Mouse (Mus musculus) liver, embryonic 14.5 days (tissue): ENCODE measurements around the gene Stx11. TPM values are rescaled to one million over a fixed set of nuclear protein-coding genes. Genes with fewer than 3 reads are reported as not detected.

Experiments used
- ATAC-seq: fragments of 200-750 bp; cut with Nextera tagmentation; 2 replicates; pipeline ENCODE4 v1.8.0; 2017; ENCODE audit warnings: moderate number of reproducible peaks, mild to moderate bottlenecking, moderate library complexity; ENCODE audit not compliant: insufficient read depth
- DNase-seq, 3 experiments: peaks; one replicate each; pipeline ENCODE4 v3.0.0-alpha.2; 2012 to 2013; ENCODE audit warnings: low read depth in 3 of 3, low spot score in 3 of 3
- H3K27ac ChIP-seq: fragments of 300-500 bp; sonication (generic); 2 replicates; pipeline ENCODE4 v1.5.1; 2014; ENCODE audit warnings: moderate library complexity, mild to moderate bottlenecking, control low read depth, inconsistent platforms
- H3K27me3 ChIP-seq: fragments of 300-500 bp; sonication (generic); 2 replicates; pipeline ENCODE4 v1.6.1; 2014; ENCODE audit warnings: mild to moderate bottlenecking, low read length, moderate library complexity; ENCODE audit not compliant: control insufficient read depth, insufficient read depth
- H3K36me3 ChIP-seq: fragments of 300-500 bp; sonication (generic); replicated peaks from 2 replicates; pipeline ENCODE4 v1.6.1; 2014; ENCODE audit warnings: low read depth; ENCODE audit not compliant: control insufficient read depth, insufficient read depth
- H3K4me1 ChIP-seq, 2 experiments: fragments of 200-500 bp in 1 of 2; fragments of 300-500 bp in 1 of 2; sonication (generic) in 1 of 2; replicated peaks; 2 replicates each; pipeline ENCODE4 v1.6.1; 2012 to 2014; ENCODE audit warnings: antibody characterized with exemption in 1 of 2, inconsistent platforms in 1 of 2, low read length in 1 of 2; ENCODE audit not compliant: control insufficient read depth in 2 of 2, insufficient read depth in 2 of 2
- H3K4me2 ChIP-seq: fragments of 300-500 bp; sonication (generic); 2 replicates; pipeline ENCODE4 v1.6.1; 2014; ENCODE audit warnings: low read depth, mild to moderate bottlenecking, control low read depth, moderate library complexity
- H3K4me3 ChIP-seq, 2 experiments: fragments of 200-500 bp in 1 of 2; fragments of 300-500 bp in 1 of 2; sonication (generic) in 1 of 2; 2 replicates each; pipeline ENCODE4 v1.5.1; 2012 to 2014; ENCODE audit warnings: low read depth in 2 of 2, low read length in 2 of 2, mild to moderate bottlenecking in 2 of 2, control low read depth in 1 of 2, inconsistent platforms in 1 of 2, moderate library complexity in 1 of 2; ENCODE audit not compliant: insufficient read depth in 1 of 2
- H3K9ac ChIP-seq: fragments of 300-500 bp; sonication (generic); replicated peaks from 2 replicates; pipeline ENCODE4 v1.6.1; 2014; ENCODE audit warnings: mild to moderate bottlenecking, control low read depth, moderate library complexity
- H3K9me3 ChIP-seq: fragments of 300-500 bp; sonication (generic); 2 replicates; pipeline ENCODE4 v1.6.1; 2016; ENCODE audit warnings: low read length, mixed read lengths; ENCODE audit not compliant: control insufficient read depth
- CTCF ChIP-seq: IDR thresholded peaks from 2 replicates; pipeline ENCODE4 v1.5.1; 2016; ENCODE audit warnings: antibody characterized with exemption, low read depth, control low read depth
- EP300 ChIP-seq: IDR thresholded peaks from 2 replicates; pipeline ENCODE4 v1.6.1; 2016; ENCODE audit warnings: antibody characterized with exemption, low read depth
- WGBS: fragments of 180-500 bp; shearing (Covaris S2); extraction: QIAGEN DNeasy Blood & Tissue Kit; methylation state at CpG from one replicate; pipeline ENCODE4 v1.1.7; 2014; ENCODE audit not compliant: insufficient replicate concordance; 5-methylcytosine and 5-hydroxymethylcytosine counted together
- polyA plus RNA-seq, 2 experiments: library from polyadenylated mRNA; depleted of rRNA in 1 of 2; stranded (reverse) in 1 of 2; unstranded in 1 of 2; fragments of >200 nt; fragmentation: Nextera tagmentation in 1 of 2; extraction: Ambion mirVana in 1 of 2; gene quantifications; 2 replicates each; pipeline versions ENCODE4 v1.2.1 to v1.2.3; 2012 to 2014

Stx11 gene
- polyA plus RNA-seq, 2 experiments, result 5.7 to 13.1 TPM

GRCm38 (mm10) chr10:12935575-12935974, 28.5 kb downstream of the Stx11 start:
- WGBS, result 28% methylated on average over 5 of the region's 5 CpGs
- Histone ChIP-seq H3K9me3 (no peaks in the 10 kb centered on the region), H3K27ac (no peak overlapping the region), H3K9ac (no peak overlapping the region), H3K36me3 (no peaks in the 10 kb centered on the region), H3K27me3 (no peaks in the 10 kb centered on the region), H3K4me2 (no peak overlapping the region), H3K4me1 (peaks cover 0 to 3% of the 10 kb centered on the region in 2 experiments; a peak in 1 of 4 replicates), H3K4me3 (no peak overlapping the region)
- no peak for TF ChIP-seq EP300
- no peak for TF ChIP-seq CTCF
- no peak for DNase-seq
- ATAC-seq, result no peak

GRCm38 (mm10) chr10:12931492-12932400, 32.4 kb downstream of the Stx11 start:
- WGBS, result 53% methylated on average over 10 of the region's 10 CpGs

GRCm38 (mm10) chr10:12930351-12930905, 33.7 kb downstream of the Stx11 start:
- ATAC-seq (no peak), DNase-seq (no peak)
- TF ChIP-seq CTCF (no peak), EP300 (no peak)
- no peak overlapping the region for H3K9ac ChIP-seq
- H3K9me3 ChIP-seq, result no peaks in the 10 kb centered on the region
- H3K4me1 ChIP-seq, result peaks cover 0 to 12% of the 10 kb centered on the region in 2 experiments; a peak in 2 of 4 replicates
- no peak overlapping the region for H3K4me3 ChIP-seq
- H3K27me3 ChIP-seq, result no peaks in the 10 kb centered on the region
- H3K27ac ChIP-seq, result no peak overlapping the region
- no peak overlapping the region for H3K4me2 ChIP-seq
- WGBS, result 33% methylated on average over 6 of the region's 6 CpGs
- H3K36me3 ChIP-seq, result no peaks in the 10 kb centered on the region

More at GRCm38 (mm10) chr10:12931492-12932400, 32.4 kb downstream of the Stx11 start:
- Histone ChIP-seq H3K27me3 (no peaks in the 10 kb centered on the region), H3K4me2 (no peak overlapping the region), H3K36me3 (no peaks in the 10 kb centered on the region), H3K27ac (no peak overlapping the region), H3K9ac (no peak overlapping the region), H3K4me1 (peaks cover 0 to 12% of the 10 kb centered on the region in 2 experiments; a peak in 2 of 4 replicates), H3K4me3 (no peak overlapping the region), H3K9me3 (no peaks in the 10 kb centered on the region)
- DNase-seq (no peak), ATAC-seq (no peak)
- TF ChIP-seq EP300 (no peak), CTCF (no peak)

GRCm38 (mm10) chr10:12929857-12930174, 34.3 kb downstream of the Stx11 start:
- Histone ChIP-seq H3K4me3 (no peak overlapping the region), H3K9ac (no peak overlapping the region), H3K9me3 (no peaks in the 10 kb centered on the region), H3K4me2 (no peak overlapping the region), H3K36me3 (no peaks in the 10 kb centered on the region), H3K27ac (no peak overlapping the region), H3K27me3 (no peaks in the 10 kb centered on the region), H3K4me1 (peaks cover 0 to 12% of the 10 kb centered on the region in 2 experiments; a peak in 2 of 4 replicates)
- TF ChIP-seq EP300 (no peak), CTCF (no peak)
- WGBS, result 17% methylated on average over 6 of the region's 6 CpGs
- no peak for DNase-seq
- ATAC-seq, result no peak

GRCm38 (mm10) chr10:12929149-12929856, 34.8 kb downstream of the Stx11 start:
- 41% methylated on average over 7 of the region's 7 CpGs for WGBS
- peak; percentile 39; the same call in 1 of the 2 replicates for ATAC-seq
- no peak for DNase-seq

More at GRCm38 (mm10) chr10:12929149-12929856, 34.8 kb downstream of the Stx11 start:
- no peak for TF ChIP-seq CTCF
- no peak for TF ChIP-seq EP300
- Histone ChIP-seq H3K9me3 (no peaks in the 10 kb centered on the region), H3K36me3 (no peaks in the 10 kb centered on the region), H3K4me1 (peaks cover 0 to 12% of the 10 kb centered on the region in 2 experiments; a peak in 2 of 4 replicates), H3K27ac (no peak overlapping the region), H3K4me3 (no peak overlapping the region), H3K27me3 (no peaks in the 10 kb centered on the region), H3K4me2 (no peak overlapping the region), H3K9ac (no peak overlapping the region)
